Mouse (Mus musculus): ENCODE results near the gene Tmtc1. TPM values are rescaled to one million over a fixed set of nuclear protein-coding genes. Genes with fewer than 3 reads are reported as not detected.

Tmtc1 gene
- 10 to 100 TPM; 90.6 to 92.3 TPM for total RNA-seq (2021)

DNA sequence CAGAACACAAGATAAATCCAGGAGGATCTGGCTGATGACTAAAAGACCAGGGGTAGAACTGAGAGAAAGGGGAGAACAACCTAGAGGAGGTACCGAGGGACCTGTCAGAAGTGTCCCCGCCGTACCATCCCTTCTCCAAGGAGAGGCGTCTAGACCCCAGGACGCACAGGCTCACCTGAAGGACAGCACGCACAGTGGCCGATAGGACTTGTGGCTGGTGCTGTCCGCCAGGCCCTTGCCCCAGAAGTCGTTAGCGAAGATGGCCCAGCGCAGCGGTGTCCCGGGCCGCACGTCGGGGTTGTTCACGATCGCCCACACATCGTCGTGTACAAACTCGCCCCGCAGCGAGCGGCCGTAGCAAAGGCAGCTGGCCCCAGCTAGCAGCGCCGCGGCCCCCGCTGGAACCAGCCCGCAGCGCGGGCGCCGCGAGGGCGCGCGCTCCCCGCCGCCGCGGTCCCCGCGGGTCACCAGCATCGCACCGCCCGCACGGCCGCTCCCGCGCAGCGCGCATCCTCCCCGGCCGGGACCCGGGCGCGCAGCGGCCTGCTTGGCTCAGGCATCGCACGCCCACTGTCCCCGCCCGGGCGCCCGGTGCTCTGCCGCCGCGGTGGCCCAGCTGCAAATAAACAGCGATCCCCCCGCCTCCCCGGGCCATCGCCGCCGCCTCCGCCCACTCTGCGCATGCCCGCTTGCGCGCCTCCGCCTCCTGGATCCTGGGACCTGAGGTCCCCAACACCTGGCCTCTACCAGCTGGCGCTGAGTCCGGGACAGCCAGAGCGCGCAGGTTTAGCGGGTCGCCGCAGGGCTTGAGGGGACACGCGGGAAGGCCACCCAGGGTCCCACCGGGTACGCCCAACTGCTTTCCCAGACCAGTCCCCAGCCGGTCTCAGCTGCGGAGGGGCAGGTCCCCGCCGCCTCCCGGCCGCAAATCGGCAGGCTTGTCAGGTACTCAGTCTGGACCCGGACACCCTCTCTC lies at the start of gene Tmtc1:
Tmtc1 (minus strand) TSS at position 664 of the 976 bp plus-strand sequence.
- intact Hi-C loops (cut with DNase I): loop anchor here (2.0 to 10.0 kb wide), 5 partner anchors 39 to 241 kb away; no protein-coding TSS in a partner anchor
- peak; percentile 83 for DNase-seq (ENCODE audit: low spot score)

DNA sequence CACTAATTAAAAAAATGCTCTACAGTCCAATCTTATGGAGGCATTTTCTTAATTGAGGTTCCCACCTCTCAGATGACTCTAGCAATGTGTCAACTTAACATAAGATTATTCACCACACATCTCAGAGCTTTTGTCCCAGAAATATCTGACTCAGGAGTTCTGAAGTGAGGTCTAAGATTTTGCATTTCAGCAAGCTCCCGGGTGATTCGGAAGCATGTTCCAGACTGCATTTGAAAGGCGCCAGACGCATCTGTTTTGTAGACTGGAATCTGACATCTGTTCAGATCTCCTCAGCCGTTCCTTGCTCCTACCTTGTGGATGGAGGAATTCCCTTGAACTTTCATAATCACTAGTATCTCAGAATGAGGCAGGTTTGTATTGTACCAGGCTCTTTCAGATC lies 47.7 kb upstream of the Tmtc1 start:
- intact Hi-C loops (cut with DNase I): no loop called here
- DNase-seq (ENCODE audit: low spot score): no peak

- no peak for DNase-seq (ENCODE audit: low spot score)
- intact Hi-C loops (cut with DNase I): no loop called here
These were observed 42.6 kb upstream of the Tmtc1 start for GRCm38 (mm10) chr6:148486756-148487155.

- DNase-seq (ENCODE audit: low spot score): no peak
- intact Hi-C loops (cut with DNase I): no loop called here
These were observed 37.7 kb upstream of the Tmtc1 start for GRCm38 (mm10) chr6:148481894-148482293.

DNA sequence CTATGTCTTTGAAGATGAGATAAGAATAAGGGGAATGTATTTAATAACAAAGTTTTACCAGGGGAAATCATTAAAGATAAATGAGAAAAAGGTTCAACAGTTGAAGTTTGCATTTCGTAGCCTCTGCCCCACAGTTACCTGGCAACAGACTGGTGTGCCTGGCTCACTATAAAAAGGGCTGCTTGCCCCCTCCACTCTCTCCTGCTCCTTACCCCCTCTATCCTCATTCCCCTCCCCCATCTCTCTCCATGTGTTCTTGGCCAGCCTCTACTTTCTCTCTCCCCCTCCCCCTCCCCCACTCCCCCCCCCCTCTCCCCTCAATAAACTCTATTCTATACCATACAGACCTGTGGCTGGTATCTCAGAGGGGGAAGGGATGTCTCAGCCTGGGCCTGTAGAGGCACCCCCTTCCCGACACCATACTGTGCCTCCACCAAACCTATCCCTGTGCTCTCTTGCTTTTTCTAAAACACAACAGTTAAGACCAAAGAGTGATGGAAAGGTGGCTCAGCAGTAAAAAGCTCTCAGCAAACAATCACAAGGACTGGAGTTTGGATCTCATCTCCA lies 35.6 kb upstream of the Tmtc1 start:
- no peak for DNase-seq (ENCODE audit: low spot score)
- intact Hi-C loops (cut with DNase I): no loop called here

GRCm38 (mm10) chr6:148478350-148478749 lies 34.2 kb upstream of the Tmtc1 start:
- intact Hi-C loops (cut with DNase I): no loop called here
- no peak for DNase-seq (ENCODE audit: low spot score)

- no peak for DNase-seq (ENCODE audit: low spot score)
- intact Hi-C loops (cut with DNase I): no loop called here
These were observed 28.1 kb upstream of the Tmtc1 start for GRCm38 (mm10) chr6:148472289-148472688.

- peak; percentile 16 for DNase-seq (ENCODE audit: low spot score)
- intact Hi-C loops (cut with DNase I): no loop called here
These were observed 23.8 kb upstream of the Tmtc1 start for GRCm38 (mm10) chr6:148467924-148468389.

- no peak for DNase-seq (ENCODE audit: low spot score)
- intact Hi-C loops (cut with DNase I): no loop called here
These were observed 23.2 kb upstream of the Tmtc1 start for GRCm38 (mm10) chr6:148467170-148467921.

- intact Hi-C loops (cut with DNase I): no loop called here
- no peak for DNase-seq (ENCODE audit: low spot score)
These were observed 15.4 kb upstream of the Tmtc1 start for GRCm38 (mm10) chr6:148459636-148460035.

DNA sequence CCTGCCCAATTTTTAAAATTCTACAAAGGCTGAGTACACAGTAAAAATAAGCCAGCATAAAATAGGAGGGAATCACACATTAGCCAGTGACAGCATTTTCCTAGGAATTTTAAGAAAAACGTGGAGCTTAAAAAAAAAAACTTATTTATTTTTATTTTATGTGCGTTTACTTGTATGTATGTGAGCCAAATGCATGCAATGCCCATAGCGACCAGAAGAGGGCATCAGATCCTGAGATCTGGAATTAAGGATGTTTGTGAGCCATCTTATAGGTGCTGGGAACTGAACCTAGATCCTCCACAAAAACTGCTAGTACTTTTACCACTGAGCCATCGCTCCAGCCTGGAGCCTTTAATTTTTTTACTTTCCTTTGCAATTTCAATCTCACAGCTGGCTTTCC lies 11.3 kb upstream of the Tmtc1 start:
- no peak for DNase-seq (ENCODE audit: low spot score)
- intact Hi-C loops (cut with DNase I): no loop called here

DNA sequence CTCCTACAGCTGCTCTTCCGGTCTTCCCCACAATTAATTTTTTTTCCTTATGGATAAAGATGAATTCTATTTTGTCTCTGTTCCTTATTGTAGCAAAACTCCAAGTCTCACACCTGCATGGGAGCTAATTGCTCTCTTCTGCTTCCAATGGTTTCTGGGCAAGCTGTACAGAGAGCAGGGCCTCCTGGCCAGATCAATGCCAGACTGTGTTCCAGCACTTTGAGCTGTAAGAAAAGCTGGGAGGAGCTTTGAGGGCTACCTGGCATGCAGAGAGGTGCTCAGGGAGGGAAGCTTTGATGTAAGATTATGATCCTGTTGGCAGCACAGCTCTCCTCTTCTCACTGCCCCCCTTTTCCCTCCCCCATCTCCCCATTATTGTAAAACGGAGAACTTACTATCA lies 10.6 kb upstream of the Tmtc1 start:
- no peak for DNase-seq (ENCODE audit: low spot score)
- intact Hi-C loops (cut with DNase I): no loop called here

DNA sequence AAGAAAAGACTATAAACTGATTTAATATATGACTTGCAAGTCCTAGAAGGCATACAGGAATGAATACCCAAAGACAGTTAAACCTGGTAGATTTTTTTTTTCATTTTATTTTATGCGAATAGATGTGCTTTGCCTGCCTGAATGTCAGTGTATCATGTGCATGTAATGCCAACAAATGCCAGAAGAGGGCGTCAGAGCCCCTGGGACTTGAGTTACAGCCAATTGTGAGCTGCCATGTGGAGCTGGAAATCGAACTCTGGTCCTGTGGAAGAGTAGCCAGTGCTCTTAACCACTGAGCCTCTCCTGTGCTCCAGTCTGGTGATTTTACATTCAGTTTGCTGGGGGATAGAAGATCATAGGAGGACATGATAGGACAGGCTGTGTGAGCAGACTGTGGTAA lies 4.0 kb upstream of the Tmtc1 start:
- DNase-seq (ENCODE audit: low spot score): no peak
- intact Hi-C loops (cut with DNase I): loop anchor here (10.0 kb wide), 3 partner anchors 107 to 237 kb away; no protein-coding TSS in a partner anchor

GRCm38 (mm10) chr6:148446113-148446512 lies 1.9 kb upstream of the Tmtc1 start:
- DNase-seq (ENCODE audit: low spot score): no peak
- intact Hi-C loops (cut with DNase I): loop anchor here (10.0 kb wide), 3 partner anchors 109 to 239 kb away; no protein-coding TSS in a partner anchor

DNA sequence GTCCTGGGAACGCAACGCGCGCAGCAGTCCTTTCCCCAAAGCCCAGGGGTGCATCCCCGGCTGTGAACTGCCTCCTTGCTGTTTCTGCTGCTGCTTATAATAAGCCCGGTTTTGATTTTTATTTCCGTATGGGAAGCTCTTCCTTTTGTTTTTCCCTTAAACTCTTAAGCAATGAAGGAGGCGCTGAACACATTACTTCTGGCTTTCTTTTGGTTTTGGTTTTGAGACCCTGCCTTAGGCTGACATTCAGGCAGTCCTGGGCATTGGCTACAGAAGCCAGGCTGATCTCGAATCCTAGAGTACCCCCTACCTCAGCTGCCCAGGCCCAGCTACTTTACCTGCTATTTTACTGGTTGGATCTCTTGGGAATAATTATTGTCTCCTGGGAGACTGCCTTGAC lies 607 bp upstream of the Tmtc1 start:
- intact Hi-C loops (cut with DNase I): loop anchor here (5.0 to 10.0 kb wide), 4 partner anchors 62 to 240 kb away; no protein-coding TSS in a partner anchor
- DNase-seq (ENCODE audit: low spot score): no peak

DNA sequence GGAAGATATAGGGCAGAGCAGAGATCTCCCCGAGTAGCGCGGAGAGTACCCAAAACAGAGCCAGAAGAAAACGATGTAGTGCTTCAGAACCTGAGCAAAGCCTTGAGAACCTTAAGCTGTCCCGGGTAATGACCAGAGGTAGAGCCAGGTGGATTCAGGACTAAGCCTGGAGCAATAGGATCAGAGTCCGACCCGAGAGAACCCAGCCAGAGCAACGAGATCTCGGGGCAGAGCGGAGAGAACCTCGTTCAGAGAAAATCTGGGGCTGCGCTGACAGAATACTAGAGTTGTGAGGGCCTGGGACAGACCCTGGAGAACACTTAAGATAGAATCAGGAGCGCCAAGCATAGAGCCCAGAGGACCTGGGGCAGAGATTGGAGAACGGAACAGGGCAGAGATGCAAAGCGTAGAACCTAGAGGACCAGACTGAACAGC lies 881 bp downstream of the Tmtc1 start:
- intact Hi-C loops (cut with DNase I): loop anchor here (2.0 to 10.0 kb wide), 5 partner anchors 39 to 241 kb away; no protein-coding TSS in a partner anchor

DNA sequence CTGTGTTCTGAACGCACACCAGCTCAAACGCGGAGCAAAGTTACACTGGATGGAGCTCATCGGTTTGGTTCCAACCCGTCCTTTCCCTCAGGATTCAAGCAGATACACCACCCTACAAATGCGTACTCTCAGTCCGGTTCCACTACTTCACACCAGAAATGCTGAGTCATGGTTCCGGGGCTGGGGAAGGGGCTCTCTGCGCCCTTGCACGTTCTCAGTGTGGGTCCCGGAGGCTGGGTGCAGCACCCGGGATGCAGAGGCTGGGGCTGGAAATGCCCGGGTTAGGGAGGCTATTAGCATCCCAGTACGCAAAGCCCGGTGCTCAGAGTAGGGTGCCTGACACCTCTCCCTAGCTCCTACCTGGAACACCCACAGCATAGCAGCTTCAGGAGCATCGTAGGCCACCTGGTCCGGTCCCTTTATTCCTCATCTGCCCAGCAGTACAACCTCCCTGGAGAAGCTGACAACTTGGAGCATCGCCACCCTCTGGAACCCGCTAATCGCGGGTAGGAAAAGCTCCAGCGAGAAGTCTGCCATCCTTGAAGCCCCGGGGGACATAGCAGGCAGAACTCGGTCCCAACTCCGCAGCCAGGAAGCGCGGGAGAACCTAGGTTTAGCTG lies 1.4 kb downstream of the Tmtc1 start:
- DNase-seq (ENCODE audit: low spot score): peak; percentile 14
- intact Hi-C loops (cut with DNase I): loop anchor here (2.0 to 10.0 kb wide), 5 partner anchors 38 to 242 kb away; no protein-coding TSS in a partner anchor

More for the DNA sequence above, 881 bp downstream of the Tmtc1 start:
- no peak for DNase-seq (ENCODE audit: low spot score)

DNA sequence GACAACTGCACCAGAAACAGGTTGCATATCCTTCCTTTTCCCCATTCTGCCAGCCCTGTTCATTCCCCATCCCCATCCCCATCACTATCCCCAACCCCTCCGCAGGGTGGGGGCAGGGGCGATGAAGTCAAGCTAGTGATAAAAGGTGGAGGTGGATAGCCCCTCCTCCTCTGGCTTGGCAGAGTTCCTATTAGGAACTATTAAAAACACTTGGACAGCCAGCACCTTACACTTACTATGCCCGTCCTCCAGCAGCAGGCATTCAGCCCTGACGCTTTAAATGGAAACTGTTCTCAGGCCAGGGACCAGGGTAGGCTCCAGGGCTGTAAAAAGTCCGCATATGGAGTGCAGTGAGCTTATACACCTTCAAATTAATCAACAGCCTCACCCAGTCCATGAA lies 2.3 kb downstream of the Tmtc1 start:
- peak; percentile 42 for DNase-seq (ENCODE audit: low spot score)
- intact Hi-C loops (cut with DNase I): loop anchor here (2.0 to 10.0 kb wide), 5 partner anchors 37 to 243 kb away; no protein-coding TSS in a partner anchor

DNA sequence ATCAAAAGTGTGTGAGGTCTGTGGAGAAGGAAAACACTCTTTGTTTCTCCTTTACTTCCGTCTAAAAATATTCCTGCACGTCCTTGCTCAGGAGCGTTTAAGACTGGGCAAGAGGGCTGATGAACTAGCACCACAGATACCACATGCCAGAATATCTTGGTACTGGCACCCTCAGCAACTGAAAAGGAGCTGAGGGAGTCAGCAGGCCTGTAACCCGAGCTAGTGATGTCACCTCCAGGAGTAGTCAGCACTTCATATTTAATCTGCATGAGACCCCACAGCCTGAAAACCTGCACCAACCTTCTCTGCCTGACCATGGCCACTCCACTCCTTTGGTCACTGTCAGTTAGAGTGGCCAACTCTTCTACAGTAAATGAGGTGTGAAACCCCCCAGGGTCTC lies 5.1 kb downstream of the Tmtc1 start:
- intact Hi-C loops (cut with DNase I): no loop called here
- DNase-seq (ENCODE audit: low spot score): no peak
